Mouse (Mus musculus): Measurements from ENCODE around the gene Rft1.
A peak's percentile ranks its signal among the peaks of the same experiment; 100 is the strongest.

DNA sequence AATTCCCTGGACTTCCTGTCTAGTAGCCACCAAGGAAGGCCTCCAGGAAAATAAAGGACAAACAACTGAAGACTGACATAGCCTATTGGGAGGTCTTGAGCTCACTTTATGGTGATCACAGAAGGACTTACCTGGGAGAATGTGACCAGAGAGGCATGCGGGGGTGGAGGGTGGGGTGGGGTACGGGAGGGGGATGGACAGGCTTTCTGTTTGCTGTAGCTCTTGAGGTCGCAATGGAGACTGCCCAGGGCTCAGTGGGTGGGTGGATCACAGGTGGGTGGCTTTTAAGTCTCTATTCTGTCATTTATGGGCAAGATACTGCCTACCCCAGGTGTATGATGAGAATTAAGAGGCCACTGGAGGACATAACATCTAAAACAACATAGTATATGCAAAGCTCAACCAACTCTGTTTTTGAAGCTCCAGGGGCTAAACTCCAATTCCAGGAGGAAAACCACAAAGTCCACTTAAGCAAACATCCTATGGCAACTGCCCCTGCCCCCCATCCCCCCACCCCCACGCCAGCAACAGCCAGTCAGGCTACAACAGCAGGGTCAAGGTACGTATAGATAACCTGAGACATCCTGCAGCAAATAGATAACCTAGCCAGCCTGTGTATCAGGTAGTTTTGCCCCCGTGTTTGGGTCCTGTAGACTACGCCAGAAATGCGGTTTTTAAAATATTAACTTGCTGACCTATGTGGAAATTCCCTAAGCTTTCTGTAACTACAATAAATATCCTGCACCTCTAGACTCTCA lies 50.1 kb downstream of the Rft1 start:
- peak in 1 of 2 experiments; percentile 31; a peak in 1 of 4 replicates for TF ChIP-seq EP300 (IDR thresholded peaks at IDR 0.05; ENCODE audit: low read depth in 1 of 2, low read length in 2 of 2)
- no peak for TF ChIP-seq CTCF (IDR thresholded peaks at IDR 0.05 in 2 of 3, conservative IDR thresholded peaks at IDR 0.05 in 1 of 3; ENCODE audit: control insufficient read depth in 1 of 3, insufficient read depth in 1 of 3, low read depth in 2 of 3, low read length in 3 of 3, poor library complexity in 1 of 3, severe bottlenecking in 1 of 3)
- TF ChIP-seq POLR2A (IDR thresholded peaks at IDR 0.05; ENCODE audit: control insufficient read depth in 1 of 2, insufficient read depth in 1 of 2, low read depth in 1 of 2, low read length in 2 of 2, poor library complexity in 1 of 2): no peak
